Mouse (Mus musculus): ENCODE data around the gene Zbtb1.

DNA sequence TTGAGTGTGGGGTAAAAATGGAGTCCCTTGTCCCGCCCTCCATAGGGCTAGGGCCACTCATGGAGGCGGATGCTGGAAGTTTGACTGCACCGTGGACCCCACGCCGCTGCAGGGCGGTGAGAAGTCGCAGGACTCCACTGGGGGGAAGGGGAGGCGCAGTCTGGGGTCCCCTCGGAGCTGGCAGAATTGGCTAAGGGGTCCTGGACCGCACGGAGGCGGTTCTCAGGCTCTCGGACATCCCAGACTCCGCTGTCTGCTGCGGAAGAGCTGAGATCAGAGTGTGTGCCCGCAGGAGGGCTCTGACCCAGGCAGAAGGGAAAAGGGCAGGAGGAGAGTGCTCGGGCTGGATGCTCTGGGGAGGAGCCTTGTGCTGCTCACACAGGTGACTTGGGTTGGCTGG, 65.0 kb downstream of the Zbtb1 start:
- TF ChIP-seq POLR2A (IDR thresholded peaks at IDR 0.05; ENCODE audit: low read depth, low read length) (no peak), CTCF (conservative IDR thresholded peaks at IDR 0.05; ENCODE audit: insufficient read depth, insufficient read length, low read depth, low read length) (no peak)

All from kidney, adult 2 months (tissue).